In the genomic region with DNA sequence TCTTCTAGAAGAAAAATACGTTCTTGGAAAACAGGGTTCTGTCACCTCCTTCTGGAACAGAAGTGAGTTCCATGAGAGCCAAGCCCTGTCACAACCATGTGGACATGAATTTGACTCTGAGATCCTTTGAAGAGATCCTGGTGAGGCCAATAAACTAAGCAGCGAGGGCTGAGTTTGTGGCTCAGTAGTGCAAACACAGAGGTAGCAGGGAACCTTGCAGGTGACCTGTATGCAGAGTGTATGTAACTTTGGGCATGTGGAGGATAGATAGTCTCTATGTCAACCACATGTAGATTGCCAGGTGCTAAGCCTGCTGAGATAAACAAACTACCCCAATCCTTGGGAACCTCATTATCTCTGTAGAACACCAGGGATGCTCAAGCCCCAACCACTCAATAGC, we compare ENCODE assay signal across 32 mouse cellular contexts.
"Had no signal": no experiment of that assay in that cellular context is flagged by ENCODE, and none has a peak within 500 bp of the region (broad histone marks: within the 10 kb centered on the region; RNA-seq: fewer than 3 reads in every experiment).

No protein-coding gene starts in this region.

- DNase-seq: left cerebral cortex, postnatal 4 days; liver; liver, embryonic 13.5 days; lung, adult 18-20 months; lung, adult 2 months; lung, embryonic 14.5 days; lung, postnatal 10 days; lung, postnatal 14 days; lung, postnatal 36 days; lung, postnatal 4 days; midbrain, embryonic 14.5 days had no signal

- H3K4me1 ChIP-seq: liver, embryonic 12.5 days; liver, embryonic 13.5 days; liver, embryonic 15.5 days; lung, embryonic 15.5 days; megakaryocyte, embryonic 14.5 days; midbrain, embryonic 13.5 days; midbrain, embryonic 15.5 days; neural tube, embryonic 12.5 days had no signal

- ATAC-seq: liver, embryonic 12.5 days; liver, postnatal 0 days; lung, postnatal 0 days; midbrain, embryonic 13.5 days; midbrain, embryonic 15.5 days; midbrain, embryonic 16.5 days had no signal

- H3K27me3 ChIP-seq: limb, embryonic 12.5 days; limb, embryonic 13.5 days; limb, embryonic 15.5 days; liver, embryonic 12.5 days; liver, embryonic 13.5 days; liver, embryonic 15.5 days; lung, embryonic 15.5 days; megakaryocyte, embryonic 14.5 days; midbrain, embryonic 12.5 days; midbrain, embryonic 13.5 days; midbrain, embryonic 15.5 days; neural tube, embryonic 12.5 days had no signal

- H3K9me3 ChIP-seq: limb, embryonic 10.5 days; limb, embryonic 15.5 days; liver, embryonic 12.5 days; liver, embryonic 13.5 days; liver, embryonic 15.5 days; lung, embryonic 15.5 days; midbrain, embryonic 10.5 days; midbrain, embryonic 15.5 days; neural tube, embryonic 12.5 days had no signal

- H3K4me3 ChIP-seq: left cerebral cortex, adult 2 months; limb, embryonic 10.5 days; limb, embryonic 12.5 days; limb, embryonic 13.5 days; limb, embryonic 15.5 days; liver, embryonic 12.5 days; liver, embryonic 13.5 days; liver, embryonic 15.5 days; lung, embryonic 15.5 days; megakaryocyte, embryonic 14.5 days; midbrain, embryonic 10.5 days; midbrain, embryonic 12.5 days; midbrain, embryonic 13.5 days; midbrain, embryonic 15.5 days; myocyte; neural tube, embryonic 12.5 days had no signal

- H3K9ac ChIP-seq: limb, embryonic 12.5 days; limb, embryonic 13.5 days; limb, embryonic 15.5 days; liver, embryonic 12.5 days; liver, embryonic 13.5 days; liver, embryonic 14.5 days; liver, embryonic 15.5 days; liver, postnatal 0 days; lung, embryonic 14.5 days; lung, embryonic 15.5 days; midbrain, embryonic 12.5 days; midbrain, embryonic 13.5 days; midbrain, embryonic 15.5 days; neural tube, embryonic 12.5 days had no signal

- H3K4me2 ChIP-seq: limb, embryonic 12.5 days; limb, embryonic 13.5 days; limb, embryonic 15.5 days; liver, embryonic 11.5 days; liver, embryonic 12.5 days; liver, embryonic 13.5 days; liver, embryonic 15.5 days; lung, embryonic 14.5 days; lung, embryonic 15.5 days; midbrain, embryonic 12.5 days; midbrain, embryonic 13.5 days; midbrain, embryonic 15.5 days; neural tube, embryonic 12.5 days had no signal

- H3K27ac ChIP-seq: left cerebral cortex, adult 2 months; limb, embryonic 10.5 days; limb, embryonic 12.5 days; limb, embryonic 13.5 days; limb, embryonic 15.5 days; liver, embryonic 12.5 days; liver, embryonic 13.5 days; liver, embryonic 14.5 days; liver, embryonic 15.5 days; lung, embryonic 15.5 days; macrophage; midbrain, embryonic 10.5 days; midbrain, embryonic 12.5 days; midbrain, embryonic 13.5 days; midbrain, embryonic 15.5 days; neural tube, embryonic 12.5 days had no signal

- H3K36me3 ChIP-seq: limb, embryonic 10.5 days; limb, embryonic 12.5 days; limb, embryonic 13.5 days; limb, embryonic 15.5 days; liver, embryonic 12.5 days; liver, embryonic 13.5 days; liver, embryonic 15.5 days; lung, embryonic 15.5 days; midbrain, embryonic 10.5 days; midbrain, embryonic 12.5 days; midbrain, embryonic 13.5 days; midbrain, embryonic 15.5 days; neural tube, embryonic 12.5 days had no signal
